Mouse (Mus musculus): ENCODE measurements around the gene Cbfa2t3.

The Cbfa2t3 gene

GRCm38 (mm10) chr8:122718711-122719499 is 20.0 kb upstream of the Cbfa2t3 start:
- no peak for DNase-seq (ENCODE audit: extremely low spot score, low read depth, low spot score)

- no peak for DNase-seq (ENCODE audit: extremely low spot score, low read depth, low spot score)
These were observed 19.1 kb upstream of the Cbfa2t3 start for GRCm38 (mm10) chr8:122717869-122718509.

- no peak for DNase-seq (ENCODE audit: extremely low spot score, low read depth, low spot score)
These were observed 17.7 kb upstream of the Cbfa2t3 start for GRCm38 (mm10) chr8:122716566-122716965.

GRCm38 (mm10) chr8:122713157-122713518 is 14.2 kb upstream of the Cbfa2t3 start:
- no peak for DNase-seq (ENCODE audit: extremely low spot score, low read depth, low spot score)

GRCm38 (mm10) chr8:122712411-122713156 is 13.7 kb upstream of the Cbfa2t3 start:
- no peak for DNase-seq (ENCODE audit: extremely low spot score, low read depth, low spot score)

GRCm38 (mm10) chr8:122711891-122712365 is 13.0 kb upstream of the Cbfa2t3 start:
- DNase-seq (ENCODE audit: extremely low spot score, low read depth, low spot score) = no peak

- no peak for DNase-seq (ENCODE audit: extremely low spot score, low read depth, low spot score)
These were observed 12.6 kb upstream of the Cbfa2t3 start for GRCm38 (mm10) chr8:122711480-122711879.

- DNase-seq (ENCODE audit: extremely low spot score, low read depth, low spot score) = no peak
These were observed 10.6 kb upstream of the Cbfa2t3 start for GRCm38 (mm10) chr8:122709340-122710111.

- no peak for DNase-seq (ENCODE audit: extremely low spot score, low read depth, low spot score)
These were observed 8.3 kb upstream of the Cbfa2t3 start for GRCm38 (mm10) chr8:122707184-122707583.

- no peak for DNase-seq (ENCODE audit: extremely low spot score, low read depth, low spot score)
These were observed 7.1 kb upstream of the Cbfa2t3 start for GRCm38 (mm10) chr8:122705901-122706561.

- DNase-seq (ENCODE audit: extremely low spot score, low read depth, low spot score) = no peak
These were observed 5.7 kb upstream of the Cbfa2t3 start for GRCm38 (mm10) chr8:122704612-122705011.

- DNase-seq (ENCODE audit: extremely low spot score, low read depth, low spot score) = no peak
These were observed 4.0 kb upstream of the Cbfa2t3 start for GRCm38 (mm10) chr8:122702957-122703356.

- DNase-seq (ENCODE audit: extremely low spot score, low read depth, low spot score) = no peak
These were observed 3.5 kb upstream of the Cbfa2t3 start for GRCm38 (mm10) chr8:122702301-122702941.

- DNase-seq (ENCODE audit: extremely low spot score, low read depth, low spot score) = no peak
These were observed 2.7 kb upstream of the Cbfa2t3 start for GRCm38 (mm10) chr8:122701441-122702185.

- no peak for DNase-seq (ENCODE audit: extremely low spot score, low read depth, low spot score)
These were observed 1.7 kb upstream of the Cbfa2t3 start for GRCm38 (mm10) chr8:122700628-122701027.

GRCm38 (mm10) chr8:122698254-122698768 is 598 bp downstream of the Cbfa2t3 start:
- no peak for DNase-seq (ENCODE audit: extremely low spot score, low read depth, low spot score)

GRCm38 (mm10) chr8:122697586-122697985 is 1.3 kb downstream of the Cbfa2t3 start:
- DNase-seq (ENCODE audit: extremely low spot score, low read depth, low spot score) = no peak

GRCm38 (mm10) chr8:122697181-122697581 is 1.7 kb downstream of the Cbfa2t3 start:
- DNase-seq (ENCODE audit: extremely low spot score, low read depth, low spot score) = no peak
